Mouse (Mus musculus) liver, postnatal 0 days (tissue): ENCODE measurements around the gene Ephb1.

Source experiments
- CTCF ChIP-seq: sonication (generic); IDR thresholded peaks from 2 replicates; pipeline ENCODE4 v1.5.1; 2016; ENCODE audit warnings: antibody characterized with exemption, low read depth
- EP300 ChIP-seq: IDR thresholded peaks from 2 replicates; pipeline ENCODE4 v1.6.1; 2016; ENCODE audit warnings: antibody characterized with exemption, low read depth, mild to moderate bottlenecking

DNA sequence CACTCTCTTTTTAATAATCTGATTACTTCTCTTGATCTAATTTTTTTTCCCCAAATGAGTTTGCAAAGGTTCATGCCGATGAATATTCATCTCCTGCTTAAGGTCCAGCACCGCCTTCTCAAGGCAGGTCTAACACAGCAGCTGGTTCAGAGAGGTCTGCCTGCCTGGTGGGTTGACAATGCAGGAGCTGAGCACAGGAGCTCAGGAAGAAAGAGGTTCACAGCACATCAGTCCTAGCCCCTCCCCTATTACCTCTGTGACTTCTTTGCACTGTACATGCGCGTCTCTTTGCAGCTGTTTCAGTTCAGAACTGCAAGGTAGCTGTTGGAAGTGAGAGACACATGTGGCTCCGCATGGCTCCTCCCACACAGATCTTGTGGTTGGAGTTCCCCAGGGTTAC, 281.1 kb downstream of the Ephb1 start:
- TF ChIP-seq CTCF, result no peak
- no peak for TF ChIP-seq EP300
